Comparison of ENCODE assay signal across 9 mouse cellular contexts in the genomic region with DNA sequence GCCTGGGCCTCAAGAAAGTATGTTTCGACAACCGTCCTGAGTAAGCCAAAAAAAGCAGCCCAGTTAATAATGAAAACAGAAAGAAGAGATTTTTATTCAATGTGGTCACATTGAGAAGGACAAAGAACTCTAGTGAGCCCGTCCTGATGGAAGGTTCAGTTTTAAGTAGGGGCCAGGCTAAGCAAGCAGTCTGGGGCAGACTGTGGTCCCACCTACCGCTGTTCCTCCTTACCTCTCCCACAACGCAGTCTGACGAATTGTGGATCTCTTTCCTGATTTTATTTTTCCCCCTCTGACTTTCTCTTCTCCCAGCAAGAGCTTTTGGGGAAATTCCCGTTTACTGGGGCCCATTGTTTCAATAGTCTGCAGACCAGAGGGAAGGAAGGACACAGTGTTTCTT. TPM values are rescaled to one million over a fixed set of nuclear protein-coding genes. Genes with fewer than 3 reads are reported as not detected.
DNase-seq lines count a peak whose midpoint lies in the region; ATAC-seq and TF ChIP-seq lines count a peak whose summit lies in the region.
"Had no signal": no experiment of that assay in that cellular context is flagged by ENCODE, and none has a peak within 500 bp of the region (broad histone marks: within the 10 kb centered on the region; RNA-seq: fewer than 3 reads in every experiment).

No protein-coding gene starts in this region.

- H3K4me1 ChIP-seq in heart, adult 2 months (ENCODE audit: control insufficient read depth, insufficient read depth, low read length) = peaks cover 12% of the 10 kb centered on the region
- H3K4me1 ChIP-seq in CH12.LX (ENCODE audit: control insufficient read depth in 1 of 2, insufficient read depth in 2 of 2) = peaks cover 7 to 24% of the 10 kb centered on the region in 2 experiments
- H3K4me1 ChIP-seq in forebrain, postnatal 0 days (ENCODE audit: insufficient read depth) = peaks cover 10% of the 10 kb centered on the region; the same call in 1 of the 2 replicates
- peaks cover 30% of the 10 kb centered on the region for H3K4me1 ChIP-seq in liver, embryonic 15.5 days (replicated peaks)

- TF ChIP-seq EP300 in heart, adult 2 months (IDR thresholded peaks at IDR 0.05; ENCODE audit: insufficient read depth, low read depth, low read length) = no peak
- TF ChIP-seq EP300 in CH12.LX (IDR thresholded peaks at IDR 0.05; ENCODE audit: low read length) = no peak

- no peak for TF ChIP-seq CTCF in heart, adult 2 months (IDR thresholded peaks at IDR 0.05)
- no peak for TF ChIP-seq CTCF in CH12.LX (conservative IDR thresholded peaks at IDR 0.05 in 1 of 2, IDR thresholded peaks at IDR 0.05 in 1 of 2; ENCODE audit: low read depth in 2 of 2, low read length in 2 of 2)
- TF ChIP-seq CTCF in forebrain, postnatal 0 days (IDR thresholded peaks at IDR 0.05; ENCODE audit: low read depth) = no peak

- dilution Hi-C loops in CH12.LX (cut with MboI; ENCODE audit: extremely low pct_ligation_motif_present, extremely low pct_unique_long_range_greater_than_20kb, low sequenced_read_pairs) = no loop called here

- DNase-seq in heart, adult 2 months = no peak
- no peak for DNase-seq in heart, postnatal 14 days
- no peak for DNase-seq in CH12.LX (ENCODE audit: extremely low read depth)
- no peak for DNase-seq in forebrain, postnatal 0 days
- no peak for DNase-seq in frontal cortex, postnatal 36 days (ENCODE audit: low spot score in 2 of 2)
- no peak for DNase-seq in right cerebral cortex, adult 18-20 months
- DNase-seq in left cerebral cortex, postnatal 14 days (ENCODE audit: low spot score in 2 of 2) = no peak

- H3K27me3 ChIP-seq in heart, adult 2 months (ENCODE audit: control insufficient read depth, insufficient read depth, low read length) = no peaks in the 10 kb centered on the region
- no peaks in the 10 kb centered on the region for H3K27me3 ChIP-seq in CH12.LX (replicated peaks)
- H3K27me3 ChIP-seq in forebrain, postnatal 0 days (ENCODE audit: insufficient read depth, low read length) = no peaks in the 10 kb centered on the region
- 0 out of 2 replicates have a peak, but pooled peaks cover under 1% of the 10 kb centered on the region for H3K27me3 ChIP-seq in liver, embryonic 15.5 days

- peak overlapping the region; percentile 96 for H3K27ac ChIP-seq in heart, adult 2 months
- peak overlapping the region; percentile 4; the same call in 1 of the 2 replicates for H3K27ac ChIP-seq in CH12.LX (ENCODE audit: insufficient read depth, low read depth)
- H3K27ac ChIP-seq in forebrain, postnatal 0 days (ENCODE audit: low read depth, low read length) = peak overlapping the region; percentile 86
- peak overlapping the region; percentile 87 for H3K27ac ChIP-seq in liver, embryonic 15.5 days (replicated peaks)

- 8% methylated on average over 7 of the region's 7 CpGs for WGBS in heart, adult 2 months
- 8% methylated on average over 7 of the region's 7 CpGs for WGBS in forebrain, postnatal 0 days
- 42% methylated on average over 7 of the region's 7 CpGs for WGBS in liver, embryonic 15.5 days (ENCODE audit: insufficient replicate concordance)

- H3K9me3 ChIP-seq in CH12.LX (replicated peaks; ENCODE audit: low read length) = no peaks in the 10 kb centered on the region
- no peaks in the 10 kb centered on the region for H3K9me3 ChIP-seq in forebrain, postnatal 0 days (ENCODE audit: low read length)
- H3K9me3 ChIP-seq in liver, embryonic 15.5 days (replicated peaks) = no peaks in the 10 kb centered on the region

- no peaks in the 10 kb centered on the region for H3K79me2 ChIP-seq in heart, adult 2 months (replicated peaks; ENCODE audit: control insufficient read depth, insufficient read depth, low read length)
- H3K79me2 ChIP-seq in CH12.LX (replicated peaks; ENCODE audit: control insufficient read depth, extremely low read depth, insufficient read depth, poor library complexity, severe bottlenecking) = no peaks in the 10 kb centered on the region

- intact Hi-C loops in heart, adult 2 months (cut with DNase I) = loop anchor here (1.0 kb wide), 1 partner anchor 22 kb away; a partner anchor contains a TSS
- intact Hi-C loops in heart, postnatal 14 days (cut with DNase I) = loop anchor here (2.0 kb wide), 1 partner anchor 22 kb away; a partner anchor contains a TSS
- intact Hi-C loops in left cerebral cortex, postnatal 14 days (cut with DNase I) = no loop called here

- no peak for TF ChIP-seq RAD21 in CH12.LX (IDR thresholded peaks at IDR 0.05; ENCODE audit: low read depth, low read length)

- no peak for ATAC-seq in forebrain, postnatal 0 days
- ATAC-seq in liver, embryonic 15.5 days (ENCODE audit: insufficient read depth) = no peak
- ATAC-seq: CD4-positive, CD25-positive, alpha-beta regulatory T cell, adult 4 months had no signal

- in situ Hi-C loops in CH12.LX (cut with MboI; ENCODE audit: low pct_ligation_motif_present, low pct_unique_long_range_greater_than_20kb, low sequenced_read_pairs) = no loop called here

- peak overlapping the region; percentile 82 for H3K4me2 ChIP-seq in CH12.LX (ENCODE audit: insufficient read depth, low read depth, poor library complexity, severe bottlenecking)
- H3K4me2 ChIP-seq in forebrain, postnatal 0 days (ENCODE audit: low read depth) = peak overlapping the region; percentile 50; the same call in 1 of the 2 replicates
- peak overlapping the region; percentile 87 for H3K4me2 ChIP-seq in liver, embryonic 15.5 days

- H3K9ac ChIP-seq in heart, adult 2 months (ENCODE audit: low read depth, low read length) = peak overlapping the region; percentile 63
- 0 out of 2 replicates have a peak overlapping the region, but pooled peaks have one; percentile 11 for H3K9ac ChIP-seq in CH12.LX (ENCODE audit: insufficient read depth, low read depth)
- H3K9ac ChIP-seq in forebrain, postnatal 0 days = 0 out of 2 replicates have a peak overlapping the region, but pooled peaks have one; percentile 15
- H3K9ac ChIP-seq in liver, embryonic 15.5 days = peak overlapping the region; percentile 62; the same call in 1 of the 2 replicates

- peaks cover 5% of the 10 kb centered on the region for H3K36me3 ChIP-seq in heart, adult 2 months (ENCODE audit: control insufficient read depth, insufficient read depth, low read length)
- H3K36me3 ChIP-seq in CH12.LX (replicated peaks in 1 of 2; ENCODE audit: control insufficient read depth in 1 of 2, insufficient read depth in 1 of 2, low read length in 1 of 2) = no peaks in the 10 kb centered on the region
- no peaks in the 10 kb centered on the region for H3K36me3 ChIP-seq in forebrain, postnatal 0 days (ENCODE audit: insufficient read depth)
- H3K36me3 ChIP-seq in liver, embryonic 15.5 days (replicated peaks) = no peaks in the 10 kb centered on the region

- peak overlapping the region; percentile 55 for H3K4me3 ChIP-seq in heart, adult 2 months
- no peak overlapping the region for H3K4me3 ChIP-seq in CH12.LX (replicated peaks in 1 of 3; ENCODE audit: low read depth in 2 of 3, low read length in 2 of 3, poor library complexity in 1 of 3)
- H3K4me3 ChIP-seq in forebrain, postnatal 0 days (ENCODE audit: low read depth, low read length) = no peak overlapping the region
- peak overlapping the region; percentile 57; the same call in 1 of the 2 replicates for H3K4me3 ChIP-seq in liver, embryonic 15.5 days (replicated peaks)

- TF ChIP-seq POLR2A in heart, adult 2 months (IDR thresholded peaks at IDR 0.05; ENCODE audit: insufficient read depth, low read depth, low read length) = no peak
- no peak for TF ChIP-seq POLR2A in CH12.LX (IDR thresholded peaks at IDR 0.05; ENCODE audit: low read depth, low read length)

TF ChIP-seq in CH12.LX, 34 proteins besides CTCF, POLR2A, EP300 and RAD21:
- TF ChIP-seq CHD1 (IDR thresholded peaks at IDR 0.05; ENCODE audit: low read depth, low read length) (no peak), UBTF (IDR thresholded peaks at IDR 0.05; ENCODE audit: low read depth, low read length) (peak; percentile 67; the same call in 1 of the 2 replicates), TBP (conservative IDR thresholded peaks at IDR 0.05; ENCODE audit: low read depth, low read length) (peak; percentile 83), E2F4 (IDR thresholded peaks at IDR 0.05; ENCODE audit: insufficient replicate concordance, low read depth, low read length) (no peak), MXI1 (IDR thresholded peaks at IDR 0.05; ENCODE audit: low read depth, low read length) (no peak), HCFC1 (IDR thresholded peaks at IDR 0.05; ENCODE audit: low read depth, low read length) (no peak)
TF ChIP-seq in CH12.LX: peak in this region for 2.

RNA-seq across cellular contexts. Expression of a gene that starts 21.5 kb away (rescaled TPM):
- total RNA-seq in heart, adult 2 months (2021) = 100 to 1,000 TPM; 317 to 357 TPM
- polyA plus RNA-seq in heart, adult 2 months (2012; rRNA removed) = 129 and 289 TPM in 2 replicates
- total RNA-seq in heart, postnatal 14 days (2021) = 100 to 1,000 TPM; 405 to 416 TPM
- total RNA-seq in CH12.LX (2012; rRNA removed) (56.9 and 65.0 TPM in 2 replicates), CH12.LX (2014; rRNA removed) (189 and 206 TPM in 2 replicates)
- polyA plus RNA-seq in CH12.LX (2012; ENCODE audit: insufficient read length, low read depth) = 196 and 211 TPM in 2 replicates
- total RNA-seq in forebrain, postnatal 0 days (2014; rRNA removed) = 391 and 472 TPM in 2 replicates
- polyA plus RNA-seq in forebrain, postnatal 0 days (2015; fragmentation: Nextera tagmentation; extraction: Ambion mirVana) = 180 and 278 TPM in 2 replicates
- polyA plus RNA-seq in liver, embryonic 15.5 days (2015; fragmentation: Nextera tagmentation; extraction: Ambion mirVana) = 90.0 and 90.8 TPM in 2 replicates
- total RNA-seq in left cerebral cortex, postnatal 14 days (2021) = 100 to 1,000 TPM; 298 to 311 TPM

Comparison
In these comparisons a context has a peak if more than half of its experiments do, and no peak if none do; other contexts are left out.
1. H3K27ac ChIP-seq: peak in every context shown above with its lines; median percentile 96 in heart, adult 2 months; 87 in liver, embryonic 15.5 days; 86 in forebrain, postnatal 0 days; 4 in CH12.LX.
2. H3K4me3 ChIP-seq: peak in heart, adult 2 months (single experiment) and liver, embryonic 15.5 days (single experiment); none in CH12.LX (0 of 3) and forebrain, postnatal 0 days (single experiment).
3. H3K9ac ChIP-seq: peak in every context shown above with its lines; median percentile 63 in heart, adult 2 months; 62 in liver, embryonic 15.5 days; 15 in forebrain, postnatal 0 days; 11 in CH12.LX.
4. Peak in every context shown above with its lines, with median percentiles within 50 percentile points of each other: H3K4me2 ChIP-seq.